Mouse (Mus musculus): ENCODE measurements at regions not wholly inside any gene's neighbourhood (a gene's known extent, or its start where the extent isn't known, plus 50 kb on each side); places are given as distances from the start of the nearest gene placed in this dataset.

- TF ChIP-seq EP300 (IDR thresholded peaks at IDR 0.05; ENCODE audit: low read depth in 1 of 2, low read length in 2 of 2) (no peak), POLR2A (IDR thresholded peaks at IDR 0.05; ENCODE audit: control insufficient read depth in 1 of 2, insufficient read depth in 1 of 2, low read depth in 1 of 2, low read length in 2 of 2, poor library complexity in 1 of 2) (no peak), TCF12 (IDR thresholded peaks at IDR 0.05; ENCODE audit: low read depth, low read length) (no peak), SMC3 (IDR thresholded peaks at IDR 0.05; ENCODE audit: low read depth, low read length) (peak; percentile 58)
Measured at GRCm38 (mm10) chr19:54257889-54258288, 213.9 kb downstream of the Adra2a start.

All from MEL (cell line).